Mouse (Mus musculus) kidney, adult 2 months (tissue): ENCODE results near the gene Dmrtc2.
"Not testable (repeated sequence)": the region's sequence is repeated elsewhere in the genome, so short reads cannot be mapped to it uniquely, and the experiment has no call there.

Experiments used
- CTCF ChIP-seq: fragments of 200-500 bp; conservative IDR thresholded peaks from 2 replicates; pipeline ENCODE4 v1.5.1; 2011; ENCODE audit warnings: low read depth, mild to moderate bottlenecking, control low read depth, low read length, moderate library complexity, mixed read lengths; ENCODE audit not compliant: insufficient read depth, insufficient read length
- POLR2A ChIP-seq: fragments of 200-500 bp; IDR thresholded peaks from one replicate; pipeline ENCODE4 v1.6.1; 2011; ENCODE audit warnings: low read depth, low read length, control low read depth

DNA sequence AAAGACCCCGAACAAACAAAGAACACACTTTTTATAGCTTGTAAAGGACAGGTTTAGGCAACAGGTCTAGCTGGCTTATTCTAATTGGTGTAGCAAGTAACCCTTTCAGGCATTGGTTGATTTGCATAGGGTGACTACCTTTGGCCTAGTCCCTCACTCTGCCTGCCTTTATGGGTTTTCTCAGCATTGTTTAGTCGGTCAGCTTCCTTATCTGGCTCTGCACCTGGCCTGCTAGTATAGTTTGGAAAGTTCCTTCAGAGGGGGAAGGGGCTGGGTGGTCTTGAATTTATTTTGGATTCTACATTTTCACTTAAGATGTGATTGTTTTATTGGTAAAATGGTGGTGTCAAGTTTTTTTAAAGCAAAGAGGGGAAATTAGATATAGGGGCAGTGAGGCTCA, 23.3 kb upstream of the Dmrtc2 start:
- not testable (repeated sequence) for TF ChIP-seq POLR2A, CTCF
